Mouse (Mus musculus) embryonic facial prominence, embryonic 15.5 days (tissue): ENCODE measurements around the gene Msi2. TPM values are rescaled to one million over a fixed set of nuclear protein-coding genes. Genes with fewer than 3 reads are reported as not detected.
A peak's percentile ranks its signal among the peaks of the same experiment; 100 is the strongest.

ENCODE experiments used
- ATAC-seq: fragments of 200-750 bp; cut with Nextera tagmentation; 2 replicates; pipeline ENCODE4 v1.8.0; 2017; ENCODE audit warnings: low read depth, moderate TSS enrichment; ENCODE audit not compliant: insufficient number of reproducible peaks, low FRiP score, low TSS enrichment
- H3K27ac ChIP-seq: fragments of 300-500 bp; sonication (generic); replicated peaks from 2 replicates; pipeline ENCODE4 v1.5.1; 2015; ENCODE audit warnings: mild to moderate bottlenecking, inconsistent platforms
- H3K27me3 ChIP-seq: fragments of 300-500 bp; sonication (generic); 2 replicates; pipeline ENCODE4 v1.6.1; 2015; ENCODE audit warnings: inconsistent platforms
- H3K36me3 ChIP-seq: fragments of 300-500 bp; sonication (generic); 2 replicates; pipeline ENCODE4 v1.6.1; 2015; ENCODE audit warnings: mild to moderate bottlenecking, inconsistent platforms
- H3K4me1 ChIP-seq: fragments of 300-500 bp; sonication (generic); 2 replicates; pipeline ENCODE4 v1.6.1; 2015; ENCODE audit warnings: inconsistent platforms
- H3K4me2 ChIP-seq: fragments of 300-500 bp; sonication (generic); replicated peaks from 2 replicates; pipeline ENCODE4 v1.6.1; 2015; ENCODE audit warnings: mild to moderate bottlenecking, inconsistent platforms
- H3K4me3 ChIP-seq: fragments of 300-500 bp; sonication (generic); replicated peaks from 2 replicates; pipeline ENCODE4 v1.5.1; 2015; ENCODE audit warnings: mild to moderate bottlenecking, inconsistent platforms
- H3K9ac ChIP-seq: fragments of 300-500 bp; sonication (generic); 2 replicates; pipeline ENCODE4 v1.6.1; 2015; ENCODE audit warnings: inconsistent platforms
- H3K9me3 ChIP-seq: fragments of 300-500 bp; sonication (generic); replicated peaks from 2 replicates; pipeline ENCODE4 v1.6.1; 2016; ENCODE audit warnings: inconsistent platforms
- WGBS: fragments of 180-500 bp; shearing (Covaris S2); methylation state at CpG from one replicate; pipeline ENCODE4 v1.1.7; 2015; 5-methylcytosine and 5-hydroxymethylcytosine counted together
- polyA plus RNA-seq: library from polyadenylated mRNA; unstranded; fragments of >200 nt; fragmentation: Nextera tagmentation; extraction: Ambion mirVana; gene quantifications from 2 replicates; pipeline ENCODE4 v1.2.1, GENCODE M21; 2015

Gene Msi2
- polyA plus RNA-seq, 1 experiment from 2014 or later, result 19.7 TPM

- peaks cover 49% of the 10 kb centered on the region for H3K4me1 ChIP-seq
- no peaks in the 10 kb centered on the region for H3K27me3 ChIP-seq
- no peaks in the 10 kb centered on the region for H3K36me3 ChIP-seq
- H3K27ac ChIP-seq, result no peak overlapping the region
- 83% methylated on average over 5 of the region's 5 CpGs for WGBS
- no peak overlapping the region for H3K9ac ChIP-seq
- ATAC-seq, result no peak
- no peak overlapping the region for H3K4me3 ChIP-seq
- H3K9me3 ChIP-seq, result no peaks in the 10 kb centered on the region
- no peak overlapping the region for H3K4me2 ChIP-seq
Observed at GRCm38 (mm10) chr11:88573013-88573412, 145.3 kb downstream of the Msi2 start.

- H3K36me3 ChIP-seq, result no peaks in the 10 kb centered on the region
- H3K9me3 ChIP-seq, result no peaks in the 10 kb centered on the region
- no peak for ATAC-seq
- no peak overlapping the region for H3K4me3 ChIP-seq
- no peak overlapping the region for H3K9ac ChIP-seq
- H3K27me3 ChIP-seq, result no peaks in the 10 kb centered on the region
- peaks cover 45% of the 10 kb centered on the region for H3K4me1 ChIP-seq
- H3K4me2 ChIP-seq, result no peak overlapping the region
- H3K27ac ChIP-seq, result no peak overlapping the region
- WGBS, result 38% methylated on average over 11 of the region's 11 CpGs
Observed at GRCm38 (mm10) chr11:88572461-88572860, 145.9 kb downstream of the Msi2 start.

GRCm38 (mm10) chr11:88570715-88571202 is 147.6 kb downstream of the Msi2 start:
- no peaks in the 10 kb centered on the region for H3K36me3 ChIP-seq
- H3K27me3 ChIP-seq, result no peaks in the 10 kb centered on the region
- WGBS, result 74% methylated on average over 6 of the region's 6 CpGs
- H3K4me3 ChIP-seq, result no peak overlapping the region
- 0 out of 2 replicates have a peak overlapping the region, but pooled peaks have one; percentile 28 for H3K27ac ChIP-seq
- H3K9ac ChIP-seq, result no peak overlapping the region
- peaks cover 40% of the 10 kb centered on the region for H3K4me1 ChIP-seq
- no peaks in the 10 kb centered on the region for H3K9me3 ChIP-seq
- no peak overlapping the region for H3K4me2 ChIP-seq
- ATAC-seq, result peak; percentile 41; the same call in 1 of the 2 replicates

GRCm38 (mm10) chr11:88566613-88567606 is 151.4 kb downstream of the Msi2 start:
- WGBS, result 47% methylated on average over 20 of the region's 20 CpGs

GRCm38 (mm10) chr11:88564810-88565209 is 153.5 kb downstream of the Msi2 start:
- Histone ChIP-seq H3K9ac (no peak overlapping the region), H3K4me3 (no peak overlapping the region), H3K4me2 (no peak overlapping the region), H3K9me3 (no peaks in the 10 kb centered on the region), H3K27me3 (no peaks in the 10 kb centered on the region), H3K36me3 (no peaks in the 10 kb centered on the region), H3K4me1 (peaks cover 38% of the 10 kb centered on the region), H3K27ac (no peak overlapping the region)
- ATAC-seq, result no peak
- 84% methylated on average over 7 of the region's 7 CpGs for WGBS

More at GRCm38 (mm10) chr11:88566613-88567606, 151.4 kb downstream of the Msi2 start:
- ATAC-seq, result no peak
- H3K27ac ChIP-seq, result peak overlapping the region; percentile 44; the same call in 1 of the 2 replicates
- no peak overlapping the region for H3K4me3 ChIP-seq
- peaks cover 26% of the 10 kb centered on the region for H3K4me1 ChIP-seq
- no peaks in the 10 kb centered on the region for H3K27me3 ChIP-seq
- no peaks in the 10 kb centered on the region for H3K9me3 ChIP-seq
- H3K4me2 ChIP-seq, result peak overlapping the region; percentile 19; the same call in 1 of the 2 replicates
- no peaks in the 10 kb centered on the region for H3K36me3 ChIP-seq
- no peak overlapping the region for H3K9ac ChIP-seq

GRCm38 (mm10) chr11:88564363-88564762 is 153.9 kb downstream of the Msi2 start:
- no peaks in the 10 kb centered on the region for H3K9me3 ChIP-seq
- WGBS, result 47% methylated on average over 5 of the region's 5 CpGs
- no peak overlapping the region for H3K4me3 ChIP-seq
- H3K27ac ChIP-seq, result no peak overlapping the region
- no peak for ATAC-seq
- H3K9ac ChIP-seq, result no peak overlapping the region
- H3K36me3 ChIP-seq, result no peaks in the 10 kb centered on the region
- H3K4me1 ChIP-seq, result peaks cover 39% of the 10 kb centered on the region
- H3K27me3 ChIP-seq, result no peaks in the 10 kb centered on the region
- no peak overlapping the region for H3K4me2 ChIP-seq

- Histone ChIP-seq H3K9ac (no peak overlapping the region), H3K36me3 (no peaks in the 10 kb centered on the region), H3K4me1 (peaks cover 51% of the 10 kb centered on the region), H3K9me3 (no peaks in the 10 kb centered on the region), H3K4me3 (no peak overlapping the region), H3K4me2 (no peak overlapping the region), H3K27ac (peak overlapping the region; percentile 40; the same call in 1 of the 2 replicates), H3K27me3 (no peaks in the 10 kb centered on the region)
- WGBS, result 12% methylated on average over 6 of the region's 6 CpGs
- ATAC-seq, result no peak
Observed at GRCm38 (mm10) chr11:88561191-88561590, 157.1 kb downstream of the Msi2 start.

- H3K4me1 ChIP-seq, result peaks cover 55% of the 10 kb centered on the region
- no peaks in the 10 kb centered on the region for H3K9me3 ChIP-seq
- H3K9ac ChIP-seq, result no peak overlapping the region
- no peak overlapping the region for H3K4me3 ChIP-seq
- no peak overlapping the region for H3K4me2 ChIP-seq
- no peak for ATAC-seq
- no peak overlapping the region; the same call in 1 of the 2 replicates for H3K27ac ChIP-seq
- no peaks in the 10 kb centered on the region for H3K36me3 ChIP-seq
- no peaks in the 10 kb centered on the region for H3K27me3 ChIP-seq
- 67% methylated on average over 9 of the region's 9 CpGs for WGBS
Observed at GRCm38 (mm10) chr11:88560634-88561033, 157.7 kb downstream of the Msi2 start.

- H3K36me3 ChIP-seq, result no peaks in the 10 kb centered on the region
- no peaks in the 10 kb centered on the region for H3K9me3 ChIP-seq
- WGBS, result 46% methylated on average over 10 of the region's 10 CpGs
- no peak overlapping the region for H3K9ac ChIP-seq
- H3K4me1 ChIP-seq, result peaks cover 64% of the 10 kb centered on the region
- no peaks in the 10 kb centered on the region for H3K27me3 ChIP-seq
- peak overlapping the region; percentile 44; the same call in 1 of the 2 replicates for H3K27ac ChIP-seq
- no peak for ATAC-seq
- no peak overlapping the region for H3K4me3 ChIP-seq
- no peak overlapping the region for H3K4me2 ChIP-seq
Observed at GRCm38 (mm10) chr11:88559365-88559970, 158.8 kb downstream of the Msi2 start.

- WGBS, result 86% methylated on average over 4 of the region's 4 CpGs
- no peak overlapping the region for H3K4me2 ChIP-seq
- peak overlapping the region; percentile 44; the same call in 1 of the 2 replicates for H3K27ac ChIP-seq
- no peaks in the 10 kb centered on the region for H3K9me3 ChIP-seq
- H3K4me1 ChIP-seq, result peaks cover 67% of the 10 kb centered on the region
- H3K36me3 ChIP-seq, result no peaks in the 10 kb centered on the region
- no peak for ATAC-seq
- no peak overlapping the region for H3K9ac ChIP-seq
- no peak overlapping the region for H3K4me3 ChIP-seq
- H3K27me3 ChIP-seq, result no peaks in the 10 kb centered on the region
Observed at GRCm38 (mm10) chr11:88558731-88559130, 159.6 kb downstream of the Msi2 start.
